Mouse (Mus musculus): Measurements from ENCODE around the gene Farp1. TPM values are rescaled to one million over a fixed set of nuclear protein-coding genes. Genes with fewer than 3 reads are reported as not detected.

Gene Farp1
- polyA plus RNA-seq, 1 experiment from 2014 or later, result 19.1 TPM

DNA sequence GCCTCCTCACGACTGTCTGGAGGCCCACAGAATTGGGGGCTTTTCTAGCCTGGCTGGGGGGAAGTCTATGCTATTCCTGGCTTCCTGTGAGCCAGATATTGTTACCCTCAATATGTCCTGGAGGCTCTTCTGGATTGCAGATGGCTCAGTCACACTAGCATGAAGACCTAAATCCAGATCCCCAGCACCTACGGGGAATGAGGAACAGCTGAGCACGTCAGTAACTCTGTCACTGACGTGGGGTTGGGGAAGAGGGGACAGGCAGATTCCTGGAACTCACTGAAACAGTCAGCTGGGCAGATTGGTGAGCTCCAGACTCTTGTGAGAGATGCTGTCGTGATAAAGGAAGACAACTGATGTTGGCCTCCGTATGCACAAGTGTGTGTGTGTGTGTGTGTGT, 181.7 kb downstream of the Farp1 start:
- Histone ChIP-seq H3K4me3 (ENCODE audit: control insufficient read depth in 1 of 2, insufficient read depth in 1 of 2, low read depth in 1 of 2, low read length in 2 of 2) (no peak overlapping the region), H3K4me1 (ENCODE audit: control insufficient read depth in 2 of 2, insufficient read depth in 2 of 2, low read length in 2 of 2) (peaks cover 9 to 29% of the 10 kb centered on the region in 2 experiments), H3K9ac (ENCODE audit: low read length) (0 out of 2 replicates have a peak overlapping the region, but pooled peaks have one; percentile 12), H3K36me3 (ENCODE audit: control insufficient read depth, insufficient read depth, low read length) (peaks cover 17% of the 10 kb centered on the region), H3K4me2 (ENCODE audit: low read length) (no peak overlapping the region), H3K27ac (replicated peaks in 1 of 2; ENCODE audit: control insufficient read depth in 1 of 2, insufficient read depth in 1 of 2, low read depth in 2 of 2, low read length in 2 of 2) (no peak overlapping the region), H3K9me3 (ENCODE audit: control insufficient read depth, low read length) (0 out of 2 replicates have a peak, but pooled peaks cover 2% of the 10 kb centered on the region), H3K27me3 (ENCODE audit: control insufficient read depth, insufficient read depth, low read length) (no peaks in the 10 kb centered on the region)
- no peak for ATAC-seq (ENCODE audit: insufficient number of reproducible peaks, insufficient read depth, low FRiP score, low read depth)
- 29% methylated on average over 6 of the region's 6 CpGs for WGBS

DNA sequence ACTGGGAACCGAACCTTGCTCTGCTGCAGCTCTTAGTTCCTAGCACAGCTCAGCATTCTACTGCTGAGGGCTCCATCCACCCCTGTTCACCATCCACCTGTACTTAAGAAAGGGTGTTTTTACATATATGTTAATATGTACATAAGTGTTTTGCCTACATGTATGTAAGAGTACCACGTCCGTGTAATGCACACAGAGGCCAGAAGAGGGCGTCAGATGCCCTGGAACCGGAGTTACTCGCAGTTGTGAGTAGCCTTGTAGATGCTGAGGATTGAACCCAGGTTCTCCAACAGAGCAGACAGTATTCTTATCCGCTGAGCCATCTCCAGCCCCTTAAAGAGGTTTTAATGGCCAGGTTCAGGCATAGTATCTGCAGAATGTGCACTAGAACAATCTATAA, 183.6 kb downstream of the Farp1 start:
- H3K27me3 ChIP-seq (ENCODE audit: control insufficient read depth, insufficient read depth, low read length), result no peaks in the 10 kb centered on the region
- WGBS, result 74% methylated on average over 7 of the region's 7 CpGs

DNA sequence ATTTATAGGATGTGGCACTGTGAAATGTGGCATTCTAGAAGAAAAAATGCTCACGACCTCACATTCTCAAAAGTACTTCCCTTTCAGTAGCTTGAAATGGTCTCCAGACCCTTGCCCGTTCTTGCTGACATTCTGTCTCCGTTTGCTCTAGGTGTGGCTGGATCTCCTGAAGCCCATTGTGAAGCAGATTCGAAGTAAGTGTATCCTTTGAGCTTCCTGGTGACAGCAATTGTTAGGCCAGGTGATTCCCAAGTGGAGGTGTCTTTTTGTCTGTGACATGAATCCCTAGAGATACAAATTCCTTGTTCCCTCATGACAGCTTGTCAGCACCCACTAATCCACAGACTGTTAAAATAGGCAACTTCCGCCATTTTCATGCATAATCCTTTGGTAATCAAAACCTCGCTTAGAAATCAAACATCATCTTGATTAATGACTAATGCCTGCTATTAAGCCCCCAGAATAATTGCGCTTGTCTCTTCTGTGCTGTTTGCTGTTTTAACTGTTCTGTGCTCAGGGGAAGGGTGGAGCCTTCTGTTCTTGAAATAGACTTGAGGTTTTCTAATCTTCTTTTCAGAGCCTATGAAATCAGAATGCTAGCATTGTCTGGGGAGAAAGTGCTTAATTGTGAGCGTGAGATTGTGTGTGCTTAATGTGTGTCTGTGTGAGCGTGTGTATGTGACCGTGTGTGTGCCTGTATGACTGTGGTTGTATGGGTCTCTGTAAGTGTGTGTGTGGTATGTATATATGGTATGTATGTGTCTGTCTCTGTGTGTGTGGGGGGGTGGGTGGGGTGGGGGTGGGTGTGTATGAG, 184.4 kb downstream of the Farp1 start:
- no peaks in the 10 kb centered on the region for H3K27me3 ChIP-seq (ENCODE audit: control insufficient read depth, insufficient read depth, low read length)
- no peak for ATAC-seq (ENCODE audit: insufficient number of reproducible peaks, insufficient read depth, low FRiP score, low read depth)
- H3K4me2 ChIP-seq (ENCODE audit: low read length), result no peak overlapping the region
- H3K4me3 ChIP-seq (ENCODE audit: control insufficient read depth in 1 of 2, insufficient read depth in 1 of 2, low read depth in 1 of 2, low read length in 2 of 2), result no peak overlapping the region
- H3K9ac ChIP-seq (ENCODE audit: low read length), result no peak overlapping the region
- H3K27ac ChIP-seq (replicated peaks in 1 of 2; ENCODE audit: control insufficient read depth in 1 of 2, insufficient read depth in 1 of 2, low read depth in 2 of 2, low read length in 2 of 2), result no peak overlapping the region
- WGBS, result 75% methylated on average over 10 of the region's 10 CpGs
- 0 out of 2 replicates have a peak, but pooled peaks cover 2% of the 10 kb centered on the region for H3K9me3 ChIP-seq (ENCODE audit: control insufficient read depth, low read length)
- H3K4me1 ChIP-seq (ENCODE audit: control insufficient read depth in 2 of 2, insufficient read depth in 2 of 2, low read length in 2 of 2), result peaks cover 9 to 24% of the 10 kb centered on the region in 2 experiments
- H3K36me3 ChIP-seq (ENCODE audit: control insufficient read depth, insufficient read depth, low read length), result peaks cover 28% of the 10 kb centered on the region

More for the DNA sequence above, 183.6 kb downstream of the Farp1 start:
- H3K9ac ChIP-seq (ENCODE audit: low read length), result no peak overlapping the region
- H3K4me1 ChIP-seq (ENCODE audit: control insufficient read depth in 2 of 2, insufficient read depth in 2 of 2, low read length in 2 of 2), result peaks cover 9 to 27% of the 10 kb centered on the region in 2 experiments
- H3K4me3 ChIP-seq (ENCODE audit: control insufficient read depth in 1 of 2, insufficient read depth in 1 of 2, low read depth in 1 of 2, low read length in 2 of 2), result no peak overlapping the region
- H3K9me3 ChIP-seq (ENCODE audit: control insufficient read depth, low read length), result 0 out of 2 replicates have a peak, but pooled peaks cover 2% of the 10 kb centered on the region
- no peak overlapping the region for H3K27ac ChIP-seq (replicated peaks in 1 of 2; ENCODE audit: control insufficient read depth in 1 of 2, insufficient read depth in 1 of 2, low read depth in 2 of 2, low read length in 2 of 2)
- peaks cover 24% of the 10 kb centered on the region for H3K36me3 ChIP-seq (ENCODE audit: control insufficient read depth, insufficient read depth, low read length)
- ATAC-seq (ENCODE audit: insufficient number of reproducible peaks, insufficient read depth, low FRiP score, low read depth), result no peak
- H3K4me2 ChIP-seq (ENCODE audit: low read length), result no peak overlapping the region

DNA sequence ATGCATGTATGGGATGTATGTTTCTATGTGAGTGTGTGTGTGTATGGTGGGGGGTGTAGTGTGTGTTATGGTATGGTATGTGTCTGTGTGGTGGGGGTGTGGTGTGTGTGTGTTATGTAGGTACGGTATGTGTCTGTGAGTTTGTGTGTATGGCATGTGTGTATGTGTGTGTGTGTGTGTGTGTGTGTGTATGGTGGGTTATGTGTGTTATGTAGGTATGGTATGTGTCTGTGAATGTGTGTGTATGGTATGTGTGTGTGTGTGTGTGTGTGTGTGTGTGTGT, 185.0 kb downstream of the Farp1 start:
- Histone ChIP-seq H3K9me3 (ENCODE audit: control insufficient read depth, low read length) (0 out of 2 replicates have a peak, but pooled peaks cover 2% of the 10 kb centered on the region), H3K4me3 (ENCODE audit: control insufficient read depth in 1 of 2, insufficient read depth in 1 of 2, low read depth in 1 of 2, low read length in 2 of 2) (no peak overlapping the region), H3K27ac (replicated peaks in 1 of 2; ENCODE audit: control insufficient read depth in 1 of 2, insufficient read depth in 1 of 2, low read depth in 2 of 2, low read length in 2 of 2) (no peak overlapping the region), H3K4me1 (ENCODE audit: control insufficient read depth in 2 of 2, insufficient read depth in 2 of 2, low read length in 2 of 2) (peaks cover 9 to 23% of the 10 kb centered on the region in 2 experiments), H3K36me3 (ENCODE audit: control insufficient read depth, insufficient read depth, low read length) (peaks cover 28% of the 10 kb centered on the region), H3K27me3 (ENCODE audit: control insufficient read depth, insufficient read depth, low read length) (no peaks in the 10 kb centered on the region), H3K9ac (ENCODE audit: low read length) (no peak overlapping the region), H3K4me2 (ENCODE audit: low read length) (no peak overlapping the region)
- 100% methylated on average over 1 of the region's 1 CpGs for WGBS
- peak; percentile 13; the same call in 1 of the 2 replicates for ATAC-seq (ENCODE audit: insufficient number of reproducible peaks, insufficient read depth, low FRiP score, low read depth)

DNA sequence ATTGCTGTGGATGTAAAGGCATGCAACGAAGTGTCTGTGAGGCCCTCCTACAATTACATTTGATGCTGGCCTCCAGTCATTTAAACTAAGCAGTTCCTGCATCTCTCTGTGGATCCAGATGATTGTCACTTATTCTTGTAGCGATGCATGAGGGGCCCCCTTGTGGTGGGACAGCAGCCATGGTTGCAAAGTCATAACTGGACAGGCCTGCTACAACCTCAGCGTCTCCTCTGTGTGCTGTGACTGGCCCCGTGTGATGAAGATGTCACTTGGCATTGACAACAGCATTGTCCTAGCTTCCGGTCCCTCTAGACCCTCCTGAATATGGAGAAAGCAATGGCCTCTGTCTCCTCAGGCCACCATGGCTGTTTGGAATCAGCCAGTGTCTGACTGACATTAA, 185.7 kb downstream of the Farp1 start:
- Histone ChIP-seq H3K4me3 (ENCODE audit: control insufficient read depth in 1 of 2, insufficient read depth in 1 of 2, low read depth in 1 of 2, low read length in 2 of 2) (no peak overlapping the region), H3K4me1 (ENCODE audit: control insufficient read depth in 2 of 2, insufficient read depth in 2 of 2, low read length in 2 of 2) (peaks cover 14 to 31% of the 10 kb centered on the region in 2 experiments), H3K4me2 (ENCODE audit: low read length) (no peak overlapping the region), H3K9ac (ENCODE audit: low read length) (no peak overlapping the region), H3K36me3 (ENCODE audit: control insufficient read depth, insufficient read depth, low read length) (peaks cover 28% of the 10 kb centered on the region), H3K9me3 (ENCODE audit: control insufficient read depth, low read length) (0 out of 2 replicates have a peak, but pooled peaks cover 2% of the 10 kb centered on the region), H3K27me3 (ENCODE audit: control insufficient read depth, insufficient read depth, low read length) (no peaks in the 10 kb centered on the region), H3K27ac (replicated peaks in 1 of 2; ENCODE audit: control insufficient read depth in 1 of 2, insufficient read depth in 1 of 2, low read depth in 2 of 2, low read length in 2 of 2) (no peak overlapping the region)
- WGBS, result 79% methylated on average over 5 of the region's 5 CpGs
- no peak for ATAC-seq (ENCODE audit: insufficient number of reproducible peaks, insufficient read depth, low FRiP score, low read depth)

DNA sequence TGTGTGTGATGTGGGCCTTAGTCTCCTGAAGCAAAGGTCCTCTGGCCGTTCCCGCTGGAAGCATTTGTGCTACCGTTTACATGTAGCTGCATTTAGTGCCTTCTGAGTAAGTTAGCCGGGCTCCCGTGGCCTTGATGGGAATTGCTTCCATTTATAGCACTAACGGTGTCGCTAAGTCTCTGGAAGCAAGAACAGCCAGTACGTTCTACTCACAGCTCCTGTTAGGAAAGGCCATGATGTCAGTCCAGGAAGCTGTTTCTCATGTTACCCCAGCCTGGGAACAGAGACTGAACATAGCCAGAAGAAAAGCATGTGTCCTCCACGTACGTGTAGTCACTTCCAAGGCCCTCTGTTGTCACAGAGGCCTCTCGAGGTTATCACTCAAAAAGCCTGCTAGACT, 190.8 kb downstream of the Farp1 start:
- peak; percentile 71 for ATAC-seq (ENCODE audit: insufficient number of reproducible peaks, insufficient read depth, low FRiP score, low read depth)
- 0 out of 2 replicates have a peak, but pooled peaks cover 2% of the 10 kb centered on the region for H3K9me3 ChIP-seq (ENCODE audit: control insufficient read depth, low read length)
- 13% methylated on average over 11 of the region's 11 CpGs for WGBS
- peak overlapping the region; percentile 65 for H3K9ac ChIP-seq (ENCODE audit: low read length)
- H3K4me3 ChIP-seq (ENCODE audit: control insufficient read depth in 1 of 2, insufficient read depth in 1 of 2, low read depth in 1 of 2, low read length in 2 of 2), result no peak overlapping the region
- peak overlapping the region; percentile 79 to 89 for H3K27ac ChIP-seq (replicated peaks in 1 of 2; ENCODE audit: control insufficient read depth in 1 of 2, insufficient read depth in 1 of 2, low read depth in 2 of 2, low read length in 2 of 2)
- H3K4me1 ChIP-seq (ENCODE audit: control insufficient read depth in 2 of 2, insufficient read depth in 2 of 2, low read length in 2 of 2), result peaks cover 8 to 17% of the 10 kb centered on the region in 2 experiments
- no peak overlapping the region for H3K4me2 ChIP-seq (ENCODE audit: low read length)
- H3K36me3 ChIP-seq (ENCODE audit: control insufficient read depth, insufficient read depth, low read length), result peaks cover 40% of the 10 kb centered on the region
- no peaks in the 10 kb centered on the region for H3K27me3 ChIP-seq (ENCODE audit: control insufficient read depth, insufficient read depth, low read length)

DNA sequence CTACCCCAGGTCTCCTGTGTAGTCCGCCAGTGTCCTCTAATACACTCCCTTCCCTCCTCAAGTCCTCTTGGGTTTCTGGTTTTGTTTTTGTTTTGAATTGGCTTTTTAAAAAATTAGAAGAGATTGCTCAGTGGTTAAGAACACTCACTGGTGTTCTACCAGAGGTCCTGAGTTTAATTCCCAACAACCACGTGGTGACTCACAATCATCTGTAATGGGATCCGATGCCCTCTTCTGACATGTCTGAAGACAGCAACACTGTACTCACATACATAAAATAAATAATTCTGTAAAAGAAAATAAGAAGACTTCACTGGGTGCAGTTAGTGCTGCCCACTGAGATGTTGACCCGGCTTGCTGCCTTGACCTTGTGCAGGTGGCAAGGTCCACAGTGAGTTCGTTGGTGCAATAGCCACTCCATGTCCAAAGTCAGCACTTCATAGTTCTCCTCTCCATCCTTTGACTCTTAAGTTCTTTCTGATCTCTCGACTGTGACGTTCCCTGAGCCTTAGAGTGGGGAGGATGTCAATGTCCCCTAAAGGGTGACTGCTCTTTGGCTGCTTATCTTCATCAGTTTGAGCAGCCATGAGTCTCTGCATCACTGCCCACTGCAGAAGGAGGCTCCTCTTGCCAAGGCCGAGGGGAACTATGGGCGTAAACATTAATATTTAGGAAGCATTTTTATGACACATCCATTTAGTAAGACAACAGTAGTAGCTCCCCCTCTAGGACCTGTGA, 194.2 kb downstream of the Farp1 start:
- WGBS, result 82% methylated on average over 9 of the region's 9 CpGs
- Histone ChIP-seq H3K36me3 (ENCODE audit: control insufficient read depth, insufficient read depth, low read length) (peaks cover 46% of the 10 kb centered on the region), H3K27me3 (ENCODE audit: control insufficient read depth, insufficient read depth, low read length) (no peaks in the 10 kb centered on the region), H3K4me1 (ENCODE audit: control insufficient read depth in 2 of 2, insufficient read depth in 2 of 2, low read length in 2 of 2) (peaks cover 8 to 17% of the 10 kb centered on the region in 2 experiments), H3K4me2 (ENCODE audit: low read length) (no peak overlapping the region), H3K4me3 (ENCODE audit: control insufficient read depth in 1 of 2, insufficient read depth in 1 of 2, low read depth in 1 of 2, low read length in 2 of 2) (no peak overlapping the region), H3K9me3 (ENCODE audit: control insufficient read depth, low read length) (no peaks in the 10 kb centered on the region), H3K9ac (ENCODE audit: low read length) (no peak overlapping the region), H3K27ac (replicated peaks in 1 of 2; ENCODE audit: control insufficient read depth in 1 of 2, insufficient read depth in 1 of 2, low read depth in 2 of 2, low read length in 2 of 2) (no peak overlapping the region)
- no peak for ATAC-seq (ENCODE audit: insufficient number of reproducible peaks, insufficient read depth, low FRiP score, low read depth)

Data from heart, embryonic 14.5 days (tissue).